Mouse (Mus musculus) hindbrain, embryonic 12.5 days (tissue): ENCODE data around the gene Luc7l2. TPM values are rescaled to one million over a fixed set of nuclear protein-coding genes. Genes with fewer than 3 reads are reported as not detected.

Experiments used
- ATAC-seq: fragments of 200-750 bp; cut with Nextera tagmentation; 2 replicates; pipeline ENCODE4 v1.8.0; 2017; ENCODE audit warnings: moderate TSS enrichment; ENCODE audit not compliant: low FRiP score
- H3K27ac ChIP-seq: fragments of 300-500 bp; sonication (generic); 2 replicates; pipeline ENCODE4 v1.5.1; 2016; ENCODE audit warnings: mild to moderate bottlenecking
- H3K27me3 ChIP-seq: fragments of 300-500 bp; sonication (generic); 2 replicates; pipeline ENCODE4 v1.6.1; 2016; ENCODE audit warnings: mild to moderate bottlenecking
- H3K36me3 ChIP-seq: fragments of 300-500 bp; sonication (generic); 2 replicates; pipeline ENCODE4 v1.6.1; 2016; ENCODE audit warnings: mild to moderate bottlenecking
- H3K4me1 ChIP-seq: fragments of 300-500 bp; sonication (generic); 2 replicates; pipeline ENCODE4 v1.6.1; 2016
- H3K4me2 ChIP-seq: fragments of 300-500 bp; sonication (generic); replicated peaks from 2 replicates; pipeline ENCODE4 v1.6.1; 2016; ENCODE audit warnings: mild to moderate bottlenecking
- H3K4me3 ChIP-seq: fragments of 300-500 bp; sonication (generic); 2 replicates; pipeline ENCODE4 v1.5.1; 2016; ENCODE audit warnings: mild to moderate bottlenecking
- H3K9ac ChIP-seq: fragments of 300-500 bp; sonication (generic); 2 replicates; pipeline ENCODE4 v1.6.1; 2016; ENCODE audit warnings: mild to moderate bottlenecking, moderate library complexity
- H3K9me3 ChIP-seq: fragments of 300-500 bp; sonication (generic); replicated peaks from 2 replicates; pipeline ENCODE4 v1.6.1; 2016; ENCODE audit warnings: mild to moderate bottlenecking
- WGBS: fragments of 180-500 bp; shearing (Covaris S2); methylation state at CpG from one replicate; pipeline ENCODE4 v1.1.7; 2016; 5-methylcytosine and 5-hydroxymethylcytosine counted together
- polyA plus RNA-seq: library from polyadenylated mRNA; unstranded; fragments of >200 nt; fragmentation: Nextera tagmentation; extraction: Ambion mirVana; gene quantifications from 2 replicates; pipeline ENCODE4 v1.2.1, GENCODE M21; 2016

Luc7l2 gene
- polyA plus RNA-seq = 48.6 and 49.3 TPM in 2 replicates

- Histone ChIP-seq H3K4me1 (peaks cover 8% of the 10 kb centered on the region), H3K4me3 (peak within 1 kb of the TSS; percentile 77), H3K36me3 (no peaks in the 10 kb centered on the region), H3K4me2 (peak within 1 kb of the TSS; percentile 71), H3K9ac (peak within 1 kb of the TSS; percentile 92), H3K27me3 (no peaks in the 10 kb centered on the region), H3K27ac (peak within 1 kb of the TSS; percentile 99), H3K9me3 (no peaks in the 10 kb centered on the region)
- under 1% methylated on average over 70 of the region's 98 CpGs for WGBS
- peak; percentile 93 for ATAC-seq
Observed at GRCm38 (mm10) chr6:38551062-38551988, at the start of gene Luc7l2. Luc7l2 (plus strand) TSS chr6:38551334.

- Histone ChIP-seq H3K9me3 (no peaks in the 10 kb centered on the region), H3K4me2 (no peak overlapping the region), H3K27me3 (no peaks in the 10 kb centered on the region), H3K4me1 (no peaks in the 10 kb centered on the region), H3K9ac (no peak overlapping the region), H3K4me3 (no peak overlapping the region), H3K27ac (no peak overlapping the region), H3K36me3 (0 out of 2 replicates have a peak, but pooled peaks cover 1% of the 10 kb centered on the region)
- WGBS = 94% methylated on average over 1 of the region's 1 CpGs
- no peak for ATAC-seq
Observed at GRCm38 (mm10) chr6:38512096-38512495, 39.0 kb upstream of the Luc7l2 start.

- Histone ChIP-seq H3K27me3 (no peaks in the 10 kb centered on the region), H3K36me3 (no peaks in the 10 kb centered on the region), H3K27ac (no peak overlapping the region), H3K4me3 (no peak overlapping the region), H3K4me2 (no peak overlapping the region), H3K9ac (no peak overlapping the region), H3K9me3 (no peaks in the 10 kb centered on the region), H3K4me1 (no peaks in the 10 kb centered on the region)
- ATAC-seq = no peak
Observed at GRCm38 (mm10) chr6:38512830-38513229, 38.3 kb upstream of the Luc7l2 start.

GRCm38 (mm10) chr6:38515201-38515600 lies 35.9 kb upstream of the Luc7l2 start:
- Histone ChIP-seq H3K9me3 (no peaks in the 10 kb centered on the region), H3K27me3 (no peaks in the 10 kb centered on the region), H3K4me2 (no peak overlapping the region), H3K9ac (no peak overlapping the region), H3K4me1 (no peaks in the 10 kb centered on the region), H3K27ac (no peak overlapping the region), H3K36me3 (peaks cover 4% of the 10 kb centered on the region; the same call in 1 of the 2 replicates), H3K4me3 (no peak overlapping the region)
- no peak for ATAC-seq
- WGBS = 89% methylated on average over 4 of the region's 4 CpGs

DNA sequence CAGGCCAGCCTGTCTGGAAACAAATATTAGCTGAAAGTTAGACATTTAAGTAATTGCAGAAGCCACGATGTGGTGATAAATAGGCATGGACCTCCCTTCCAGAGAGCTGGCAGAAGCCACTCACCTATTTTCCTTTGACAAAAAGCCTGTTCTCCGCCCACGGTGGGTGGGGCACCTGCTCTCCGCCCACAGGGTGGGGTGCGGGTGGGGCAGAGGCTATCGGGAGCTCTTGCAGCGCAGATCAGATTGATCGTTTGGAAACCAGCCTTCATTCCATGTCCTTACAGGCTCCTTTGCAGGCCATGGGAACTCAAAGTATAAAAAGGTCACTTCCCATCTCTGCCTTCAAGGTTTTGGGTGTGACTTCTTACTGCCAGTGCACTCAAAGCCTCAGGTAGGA lies 27.3 kb upstream of the Luc7l2 start:
- no peaks in the 10 kb centered on the region for H3K4me1 ChIP-seq
- no peak overlapping the region for H3K9ac ChIP-seq
- H3K9me3 ChIP-seq = no peaks in the 10 kb centered on the region
- 40% methylated on average over 8 of the region's 8 CpGs for WGBS
- no peak overlapping the region for H3K4me2 ChIP-seq
- peaks cover 7% of the 10 kb centered on the region; the same call in 1 of the 2 replicates for H3K36me3 ChIP-seq
- ATAC-seq = no peak
- no peak overlapping the region for H3K27ac ChIP-seq
- no peaks in the 10 kb centered on the region for H3K27me3 ChIP-seq
- no peak overlapping the region for H3K4me3 ChIP-seq

GRCm38 (mm10) chr6:38531211-38531820 lies 19.8 kb upstream of the Luc7l2 start:
- no peak overlapping the region for H3K27ac ChIP-seq
- H3K4me3 ChIP-seq = no peak overlapping the region
- H3K36me3 ChIP-seq = no peaks in the 10 kb centered on the region
- no peak overlapping the region for H3K4me2 ChIP-seq
- H3K4me1 ChIP-seq = peaks cover 13% of the 10 kb centered on the region
- H3K9me3 ChIP-seq = no peaks in the 10 kb centered on the region
- no peaks in the 10 kb centered on the region for H3K27me3 ChIP-seq
- ATAC-seq = no peak
- H3K9ac ChIP-seq = no peak overlapping the region
- WGBS = 62% methylated on average over 5 of the region's 5 CpGs

GRCm38 (mm10) chr6:38532500-38533420 lies 18.4 kb upstream of the Luc7l2 start:
- Histone ChIP-seq H3K9ac (peak overlapping the region; percentile 74), H3K27me3 (no peaks in the 10 kb centered on the region), H3K4me1 (peaks cover 13% of the 10 kb centered on the region), H3K4me3 (peak overlapping the region; percentile 72), H3K36me3 (no peaks in the 10 kb centered on the region), H3K4me2 (peak overlapping the region; percentile 75), H3K9me3 (no peaks in the 10 kb centered on the region), H3K27ac (peak overlapping the region; percentile 85)
- ATAC-seq = peak; percentile 62
- 11% methylated on average over 25 of the region's 25 CpGs for WGBS

- Histone ChIP-seq H3K4me1 (peaks cover 13% of the 10 kb centered on the region), H3K4me2 (peak within 1 kb of the TSS; percentile 75), H3K9ac (peak within 1 kb of the TSS; percentile 78), H3K36me3 (no peaks in the 10 kb centered on the region), H3K9me3 (no peaks in the 10 kb centered on the region), H3K4me3 (peak within 1 kb of the TSS; percentile 72), H3K27me3 (no peaks in the 10 kb centered on the region), H3K27ac (peak within 1 kb of the TSS; percentile 85)
- 5% methylated on average over 41 of the region's 41 CpGs for WGBS
- peak; percentile 92 for ATAC-seq
Observed at GRCm38 (mm10) chr6:38533428-38534405, 17.4 kb upstream of the Luc7l2 start, which contains the start of gene Fmc1. Fmc1 (plus strand) TSS chr6:38533502.

DNA sequence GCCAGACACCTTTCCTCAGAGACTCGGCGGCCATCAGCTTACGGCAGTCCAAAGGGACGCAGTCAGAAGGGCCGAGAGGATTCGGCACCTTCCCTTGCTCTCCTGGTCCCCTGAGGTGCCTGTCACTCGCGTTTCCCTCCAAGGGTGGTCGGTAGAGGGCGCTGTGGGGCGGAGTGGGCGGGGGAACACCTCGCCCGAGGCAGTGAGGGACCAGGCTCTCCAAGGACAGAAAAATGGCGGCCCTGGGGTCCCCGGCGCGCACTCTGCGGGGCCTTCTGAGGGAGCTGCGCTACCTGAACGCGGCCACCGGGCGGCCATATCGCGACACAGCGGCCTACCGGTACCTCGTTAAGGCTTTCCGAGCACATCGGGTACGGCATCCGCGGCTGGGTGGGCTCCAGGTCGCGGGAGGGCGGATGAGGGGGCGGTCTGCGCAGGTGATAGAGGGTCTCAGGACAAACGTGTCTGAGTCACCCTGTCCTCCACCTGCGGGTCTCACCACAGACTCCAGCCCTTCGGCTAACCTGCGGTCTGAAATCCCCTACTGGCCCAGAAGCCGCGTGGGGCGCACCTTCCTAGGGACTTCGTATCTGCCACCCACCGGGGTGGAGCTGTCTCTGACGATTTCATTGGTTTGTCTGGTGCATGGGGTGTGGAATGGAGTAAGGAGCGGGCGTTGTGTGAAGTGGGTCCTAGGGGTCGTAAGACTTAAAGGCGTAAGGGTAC lies 16.3 kb upstream of the Luc7l2 start:
- Histone ChIP-seq H3K36me3 (peaks cover 4% of the 10 kb centered on the region; the same call in 1 of the 2 replicates), H3K4me3 (peak overlapping the region; percentile 72), H3K9me3 (no peaks in the 10 kb centered on the region), H3K4me2 (peak overlapping the region; percentile 56), H3K27me3 (no peaks in the 10 kb centered on the region), H3K9ac (peak overlapping the region; percentile 78), H3K4me1 (peaks cover 13% of the 10 kb centered on the region), H3K27ac (peak overlapping the region; percentile 85)
- WGBS = under 1% methylated on average over 53 of the region's 53 CpGs
- ATAC-seq = peak; percentile 74

GRCm38 (mm10) chr6:38535366-38535690 lies 15.8 kb upstream of the Luc7l2 start:
- WGBS = 3% methylated on average over 9 of the region's 9 CpGs
- Histone ChIP-seq H3K36me3 (peaks cover 8% of the 10 kb centered on the region; the same call in 1 of the 2 replicates), H3K9ac (peak overlapping the region; percentile 78), H3K4me2 (peak overlapping the region; percentile 56), H3K27ac (peak overlapping the region; percentile 85), H3K27me3 (no peaks in the 10 kb centered on the region), H3K4me1 (peaks cover 13% of the 10 kb centered on the region), H3K4me3 (peak overlapping the region; percentile 72), H3K9me3 (no peaks in the 10 kb centered on the region)
- ATAC-seq = no peak
